Mouse (Mus musculus) c-Kit-negative CD71-positive TER-119-positive erythroid progenitor cells, embryonic 14.5 days (primary cell): ENCODE results near the gene Dnaja4.

Experiments
- DNase-seq: peaks from one replicate; pipeline ENCODE4 v3.0.0-alpha.2; 2013; ENCODE audit warnings: low read depth, low spot score

Gene Dnaja4

DNA sequence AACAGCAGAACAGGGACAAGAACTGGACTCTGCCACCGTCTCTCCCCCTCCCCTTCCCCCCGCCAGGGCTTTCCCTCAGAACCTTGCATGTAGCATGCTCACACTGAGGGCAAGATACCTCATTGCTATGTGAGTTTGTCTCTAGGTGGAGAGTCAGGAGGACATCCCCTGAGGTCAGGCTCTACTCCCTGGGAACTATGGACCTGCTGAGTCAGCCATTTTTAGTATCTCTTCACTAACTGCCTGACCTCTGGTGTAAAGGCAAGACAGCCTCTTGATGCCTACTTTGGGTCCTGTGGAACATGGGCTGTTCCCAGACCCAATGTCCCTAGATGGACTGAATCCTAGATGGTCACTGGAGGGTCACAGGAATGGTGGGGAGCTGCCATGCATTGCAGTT lies 53.0 kb downstream of the Dnaja4 start:
- no peak for DNase-seq

DNA sequence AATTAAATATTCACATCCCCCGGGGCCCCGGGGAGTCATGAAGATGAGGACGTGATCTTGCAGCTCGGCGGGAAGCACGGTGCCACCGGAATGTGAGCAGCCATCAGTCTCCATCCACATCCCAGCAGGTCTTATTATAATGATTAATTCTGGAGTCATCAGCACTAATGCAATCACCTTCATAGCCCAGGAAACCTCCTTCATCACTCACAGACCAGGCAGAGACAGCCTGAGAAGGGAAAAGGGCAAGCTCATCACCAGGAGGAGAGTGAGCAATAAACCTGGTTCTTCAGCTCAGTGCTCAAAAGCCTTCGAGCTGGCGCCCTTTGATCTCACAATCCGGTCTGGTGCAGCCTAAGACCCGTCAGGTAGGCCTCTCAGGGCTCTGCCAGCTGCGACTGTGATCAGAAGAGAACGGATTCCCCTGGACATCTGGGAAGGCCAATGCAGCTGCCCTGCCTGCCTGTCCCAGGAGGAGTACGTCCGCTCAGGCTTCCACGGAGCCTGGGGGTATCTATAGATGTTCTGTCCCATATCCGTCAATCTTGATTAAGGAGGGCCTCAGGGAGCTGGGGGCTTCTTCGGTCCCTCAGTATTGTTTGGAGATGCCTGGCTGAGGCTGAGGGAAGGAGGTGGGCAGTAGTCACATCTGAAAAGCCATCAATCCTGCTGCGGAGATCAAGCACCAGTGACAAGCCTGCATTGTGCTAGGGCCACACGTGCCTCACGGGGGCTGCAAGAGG lies 53.7 kb downstream of the Dnaja4 start:
- DNase-seq: no peak

- no peak for DNase-seq
These were observed 54.2 kb downstream of the Dnaja4 start for GRCm38 (mm10) chr9:54752944-54753295.

GRCm38 (mm10) chr9:54759592-54759991 lies 60.9 kb downstream of the Dnaja4 start:
- DNase-seq: no peak

GRCm38 (mm10) chr9:54764091-54764490 lies 65.4 kb downstream of the Dnaja4 start:
- no peak for DNase-seq

GRCm38 (mm10) chr9:54764561-54765217 lies 66.0 kb downstream of the Dnaja4 start, which contains the start of gene Crabp1:
TSS of gene Crabp1 (plus strand) at chr9:54764748.
- DNase-seq: no peak

GRCm38 (mm10) chr9:54765336-54766085 lies 66.8 kb downstream of the Dnaja4 start:
- no peak for DNase-seq
